Mouse (Mus musculus) olfactory bulb, adult 2 months (tissue): ENCODE data around the gene Rbm47. TPM values are rescaled to one million over a fixed set of nuclear protein-coding genes. Genes with fewer than 3 reads are reported as not detected.

ENCODE experiments used
- H3K27ac ChIP-seq: fragments of 200-500 bp; 2 replicates; pipeline ENCODE4 v1.5.1; 2012; ENCODE audit warnings: low read depth, low read length; ENCODE audit not compliant: insufficient read depth
- H3K4me1 ChIP-seq: fragments of 200-500 bp; 2 replicates; pipeline ENCODE4 v1.6.1; 2012; ENCODE audit warnings: low read length; ENCODE audit not compliant: control insufficient read depth, insufficient read depth
- H3K4me3 ChIP-seq: fragments of 200-500 bp; 2 replicates; pipeline ENCODE4 v1.5.1; 2012; ENCODE audit warnings: mild to moderate bottlenecking, low read depth, low read length, moderate library complexity; ENCODE audit not compliant: insufficient read depth
- CTCF ChIP-seq: fragments of 200-500 bp; IDR thresholded peaks from 2 replicates; pipeline ENCODE4 v1.5.1; 2012; ENCODE audit warnings: low read depth, mild to moderate bottlenecking, low read length, moderate library complexity; ENCODE audit not compliant: insufficient read depth
- POLR2A ChIP-seq: fragments of 200-500 bp; IDR thresholded peaks from 2 replicates; pipeline ENCODE4 v1.6.1; 2012; ENCODE audit warnings: mild to moderate bottlenecking, low read depth, low read length, moderate library complexity; ENCODE audit not compliant: insufficient read depth
- WGBS: fragments of 180-500 bp; shearing (Covaris S2); methylation state at CpG from one replicate; pipeline ENCODE4 v1.1.7; 2018; 5-methylcytosine and 5-hydroxymethylcytosine counted together
- polyA plus RNA-seq: library from polyadenylated mRNA; stranded (reverse); fragments of >200 nt; gene quantifications from 2 replicates; pipeline ENCODE4 v1.2.4, GENCODE M21; 2012; ENCODE audit warnings: low replicate concordance; ENCODE audit not compliant: missing spikeins, insufficient read depth, insufficient read length

The Rbm47 gene
- polyA plus RNA-seq, 1 experiment: not detected

DNA sequence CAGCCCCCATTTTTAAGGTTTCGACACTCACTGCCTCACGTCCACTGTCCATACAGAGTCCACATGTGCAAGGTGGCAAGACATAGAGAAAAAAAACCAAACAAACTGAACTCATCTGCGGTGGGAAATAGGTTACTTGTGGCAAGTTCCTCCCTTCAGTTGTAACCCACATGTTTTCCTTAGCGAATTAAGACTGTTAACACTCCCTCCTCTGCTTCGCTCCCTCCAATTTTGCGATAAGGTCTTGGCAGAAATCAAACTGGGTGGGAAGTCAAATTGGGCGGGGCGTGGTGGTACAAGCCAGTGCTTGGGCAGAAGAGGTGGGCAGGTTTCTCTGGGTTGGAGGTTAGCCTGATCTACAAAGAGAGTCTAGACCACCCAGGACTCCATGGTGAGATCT, 101.2 kb downstream of the Rbm47 start:
- H3K27ac ChIP-seq: no peak overlapping the region
- no peak overlapping the region for H3K4me3 ChIP-seq
- TF ChIP-seq POLR2A (no peak), CTCF (no peak)
- H3K4me1 ChIP-seq: peaks cover 8% of the 10 kb centered on the region; the same call in 1 of the 2 replicates
- WGBS: 87% methylated on average over 8 of the region's 8 CpGs

DNA sequence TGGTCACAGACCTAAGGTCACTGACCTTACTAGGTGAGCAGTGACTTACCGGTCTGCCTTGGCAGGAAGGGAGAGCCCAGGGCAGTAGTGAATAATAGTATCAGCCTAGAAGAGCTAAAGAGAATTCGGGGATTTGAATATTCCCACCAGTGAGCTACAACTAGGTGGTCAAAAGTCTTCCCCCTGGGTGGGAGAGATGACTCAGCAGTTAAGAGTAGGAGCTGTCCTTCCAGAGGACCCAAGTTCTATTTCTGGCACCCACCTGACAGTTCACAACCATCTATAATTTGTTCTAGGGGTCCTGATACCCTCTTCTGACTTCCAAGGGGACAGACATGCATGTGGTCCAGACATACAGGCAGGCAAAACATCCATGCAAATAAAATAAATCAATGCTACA, 102.6 kb downstream of the Rbm47 start:
- WGBS: 74% methylated on average over 2 of the region's 2 CpGs
- TF ChIP-seq CTCF (no peak), POLR2A (no peak)
- no peak overlapping the region for H3K27ac ChIP-seq
- no peak overlapping the region for H3K4me3 ChIP-seq
- H3K4me1 ChIP-seq: peaks cover 5% of the 10 kb centered on the region; the same call in 1 of the 2 replicates

DNA sequence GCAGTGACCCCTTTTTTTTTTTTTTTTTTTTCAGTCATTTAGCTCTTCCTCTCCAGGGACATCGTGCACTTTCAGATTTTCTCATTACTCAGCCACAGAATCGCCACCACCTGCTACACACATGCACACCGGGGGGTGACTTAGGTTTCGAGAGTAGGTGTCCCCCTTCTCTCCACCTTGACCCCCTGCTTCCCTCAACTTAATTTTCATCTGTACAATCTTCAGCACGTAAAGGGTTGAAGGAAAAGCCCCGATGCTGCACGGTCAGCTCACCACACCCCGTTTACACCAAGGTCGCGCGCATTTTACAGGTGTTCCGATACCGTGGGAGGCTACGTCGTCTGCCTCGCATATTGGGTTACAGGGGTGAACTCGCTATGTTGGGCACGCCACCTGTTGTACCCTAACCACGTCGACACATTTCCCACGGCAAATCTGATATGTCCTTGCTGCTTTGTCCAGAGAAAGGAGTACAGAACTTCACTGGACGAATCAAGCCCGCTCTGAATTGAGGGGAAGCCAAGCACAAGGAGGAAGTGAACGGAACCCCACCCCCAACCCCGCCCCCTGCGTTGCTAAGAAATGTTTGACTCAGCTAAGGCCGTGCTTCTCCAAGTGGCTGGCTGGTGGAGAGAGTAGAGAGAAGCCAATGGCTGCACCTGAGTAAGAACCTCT, 103.3 kb downstream of the Rbm47 start:
- Histone ChIP-seq H3K4me3 (peak overlapping the region; percentile 29), H3K4me1 (peaks cover 5% of the 10 kb centered on the region; the same call in 1 of the 2 replicates), H3K27ac (no peak overlapping the region)
- TF ChIP-seq POLR2A (no peak), CTCF (no peak)
- WGBS: 5% methylated on average over 27 of the region's 27 CpGs

DNA sequence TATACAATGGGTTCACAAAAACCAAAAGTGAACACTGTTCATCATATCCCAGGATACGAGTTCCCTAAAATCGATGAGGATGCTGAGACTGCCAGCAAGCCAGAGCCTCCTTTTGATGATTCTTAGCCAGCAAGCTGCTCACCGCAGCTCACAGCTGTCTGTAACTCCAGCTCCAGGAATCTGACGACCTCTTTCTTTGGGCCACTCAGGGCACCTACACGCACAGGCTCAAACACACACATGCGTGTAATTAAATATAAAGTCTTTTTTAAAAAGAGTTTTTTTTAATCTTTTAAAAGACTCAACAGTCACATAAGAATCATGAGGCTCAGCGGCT, 103.8 kb downstream of the Rbm47 start:
- 63% methylated on average over 7 of the region's 7 CpGs for WGBS
- peaks cover 5% of the 10 kb centered on the region; the same call in 1 of the 2 replicates for H3K4me1 ChIP-seq
- no peak overlapping the region for H3K27ac ChIP-seq
- no peak for TF ChIP-seq CTCF
- no peak for TF ChIP-seq POLR2A
- H3K4me3 ChIP-seq: no peak overlapping the region

DNA sequence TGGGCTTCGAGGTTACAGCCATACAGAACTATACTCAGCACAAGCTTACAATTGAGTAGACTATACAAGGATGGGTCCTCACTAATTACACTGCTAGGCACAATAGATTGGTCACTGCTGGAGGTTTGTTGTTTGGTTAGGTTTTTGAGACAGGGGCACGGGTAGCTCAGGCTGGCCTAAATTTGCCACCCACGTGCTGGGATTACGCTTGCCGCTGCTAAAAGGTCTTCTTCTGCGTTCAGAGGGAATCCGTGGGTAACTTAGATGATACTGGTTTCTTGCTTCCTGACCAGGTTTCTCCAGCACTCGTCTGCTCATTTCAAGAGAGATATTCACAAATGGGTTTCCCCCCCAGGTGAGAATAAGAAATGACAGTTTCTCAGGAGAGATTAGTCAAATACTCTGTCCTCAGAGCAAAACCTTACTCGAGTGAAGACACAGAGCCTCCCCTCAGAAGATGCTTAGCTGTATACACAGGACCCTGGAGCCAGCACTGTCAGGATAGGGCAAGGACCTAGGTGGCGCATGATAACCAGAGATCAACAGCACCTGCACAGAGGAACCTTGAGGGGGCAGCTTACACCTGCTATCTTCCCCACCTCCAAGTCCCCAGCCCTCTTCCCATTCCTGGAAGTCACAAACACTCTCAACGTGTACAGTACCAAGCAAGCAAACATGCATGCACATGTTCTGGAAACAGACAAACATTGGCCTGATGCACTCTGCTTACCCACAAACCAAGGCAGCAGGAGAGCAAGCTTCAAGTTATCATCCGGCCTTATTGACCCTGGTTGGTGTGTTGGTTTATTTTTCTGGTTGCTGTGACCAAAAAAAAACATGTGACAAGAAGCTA, 104.6 kb downstream of the Rbm47 start:
- Histone ChIP-seq H3K27ac (no peak overlapping the region), H3K4me1 (peaks cover 5% of the 10 kb centered on the region; the same call in 1 of the 2 replicates), H3K4me3 (no peak overlapping the region)
- TF ChIP-seq CTCF (no peak), POLR2A (no peak)
- WGBS: 95% methylated on average over 12 of the region's 12 CpGs

DNA sequence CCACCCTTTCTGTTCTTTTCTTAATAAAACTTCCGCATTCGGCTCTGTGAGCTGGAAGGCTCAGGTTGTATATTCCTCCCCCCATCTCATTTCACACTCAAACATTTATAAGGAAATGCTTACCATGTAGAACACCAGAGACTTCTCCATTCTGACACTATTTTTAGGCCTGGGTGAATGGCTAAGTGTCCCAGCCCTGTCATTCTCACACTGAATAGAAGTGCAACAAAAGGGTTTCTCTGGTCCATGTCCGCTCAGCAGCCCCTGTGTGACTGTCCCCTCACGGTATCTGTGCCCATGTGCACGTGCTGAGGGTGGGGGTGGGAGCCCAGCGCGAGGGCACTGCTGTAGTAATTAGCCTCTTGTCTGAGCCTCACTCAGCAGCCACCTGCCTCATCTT, 105.7 kb downstream of the Rbm47 start:
- Histone ChIP-seq H3K27ac (no peak overlapping the region), H3K4me3 (no peak overlapping the region), H3K4me1 (peaks cover 5% of the 10 kb centered on the region; the same call in 1 of the 2 replicates)
- WGBS: 50% methylated on average over 7 of the region's 7 CpGs
- TF ChIP-seq POLR2A: no peak
- no peak for TF ChIP-seq CTCF

DNA sequence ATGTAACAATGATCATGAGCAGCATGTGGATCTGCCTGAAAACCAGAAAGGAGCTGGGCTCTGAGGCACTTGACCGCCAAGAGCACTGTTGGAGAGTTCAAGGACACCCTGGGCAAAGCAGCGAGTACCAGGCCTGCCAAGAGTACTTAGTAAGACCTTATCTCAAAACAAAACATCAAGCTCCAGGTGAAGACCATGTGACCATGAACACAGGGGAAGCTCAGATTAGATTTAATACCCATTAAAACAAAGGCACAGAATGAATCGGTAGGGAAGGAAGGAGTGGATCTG, 110.0 kb downstream of the Rbm47 start:
- TF ChIP-seq POLR2A: no peak
- TF ChIP-seq CTCF: no peak
- Histone ChIP-seq H3K4me3 (no peak overlapping the region), H3K27ac (no peak overlapping the region), H3K4me1 (no peaks in the 10 kb centered on the region)
- 88% methylated on average over 3 of the region's 3 CpGs for WGBS

DNA sequence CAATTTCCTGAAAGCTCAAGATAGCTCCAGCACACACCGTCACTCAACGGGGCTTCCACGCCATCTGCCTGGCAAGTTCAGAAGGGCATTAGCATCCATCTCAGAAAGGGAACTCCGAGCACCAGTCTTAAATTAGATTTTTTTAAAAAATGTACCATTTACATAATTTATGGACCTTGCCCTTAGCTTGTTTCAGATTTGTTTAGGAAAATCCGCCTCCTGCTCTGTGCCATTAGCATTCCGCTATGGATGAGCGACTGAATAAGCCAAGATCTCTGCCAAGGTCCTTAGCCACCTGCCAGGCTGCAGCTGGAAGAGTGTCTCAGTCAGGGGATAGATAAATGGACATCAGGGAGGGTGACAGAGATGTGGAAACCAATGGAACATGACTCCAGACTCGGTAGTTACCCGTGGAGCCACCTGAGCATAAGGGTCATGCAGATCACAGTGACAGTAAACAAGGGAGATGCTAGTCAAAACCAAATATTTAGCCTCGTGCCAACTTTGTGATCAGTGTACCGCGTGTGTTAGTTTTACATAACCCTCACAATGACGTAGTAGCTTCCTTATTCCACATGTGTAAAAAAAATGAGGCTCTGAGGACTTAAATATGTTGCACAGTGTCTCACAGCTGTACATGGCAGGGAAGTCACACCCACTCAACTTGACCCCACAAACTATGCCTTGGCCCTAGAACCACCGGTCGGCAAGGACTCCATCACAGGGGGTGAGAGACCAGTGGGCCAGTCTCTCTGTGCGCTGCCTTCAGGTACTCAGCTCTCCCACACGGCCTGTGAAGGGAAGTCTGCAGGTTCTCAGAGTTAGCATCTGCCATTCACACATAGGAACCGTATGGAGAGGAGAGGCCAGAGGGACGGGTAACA, 110.6 kb downstream of the Rbm47 start:
- Histone ChIP-seq H3K27ac (no peak overlapping the region), H3K4me1 (no peaks in the 10 kb centered on the region), H3K4me3 (no peak overlapping the region)
- no peak for TF ChIP-seq POLR2A
- TF ChIP-seq CTCF: no peak
- 64% methylated on average over 19 of the region's 19 CpGs for WGBS

DNA sequence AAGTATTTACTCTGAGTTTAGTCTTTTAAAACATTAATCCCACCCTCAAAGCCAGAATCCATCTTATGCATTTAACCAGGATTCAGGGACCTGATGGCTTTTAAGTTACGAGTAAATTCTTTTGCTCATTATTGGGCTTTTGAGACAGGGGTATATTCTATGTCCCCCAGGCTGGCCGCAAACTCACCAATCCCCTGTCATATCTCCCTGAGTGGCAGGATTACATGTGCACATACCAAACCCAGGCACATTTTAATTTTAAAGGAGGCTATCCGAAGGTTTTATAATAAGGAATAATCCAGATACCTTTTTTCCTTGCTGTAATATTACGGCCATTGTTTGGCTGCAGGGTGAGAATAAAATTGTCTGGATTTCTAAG, 111.3 kb downstream of the Rbm47 start:
- Histone ChIP-seq H3K4me1 (no peaks in the 10 kb centered on the region), H3K27ac (no peak overlapping the region), H3K4me3 (no peak overlapping the region)
- WGBS: 82% methylated on average over 4 of the region's 4 CpGs
- TF ChIP-seq POLR2A (no peak), CTCF (no peak)
